Mouse (Mus musculus) right cerebral cortex, postnatal 36 days (tissue): Measurements from ENCODE around the gene Foxs1.

Experiments
- DNase-seq, 2 experiments: peaks; one replicate each; pipeline ENCODE4 v3.0.0; 2022; ENCODE audit warnings: low spot score in 2 of 2, mixed read lengths in 1 of 2

Gene Foxs1

DNA sequence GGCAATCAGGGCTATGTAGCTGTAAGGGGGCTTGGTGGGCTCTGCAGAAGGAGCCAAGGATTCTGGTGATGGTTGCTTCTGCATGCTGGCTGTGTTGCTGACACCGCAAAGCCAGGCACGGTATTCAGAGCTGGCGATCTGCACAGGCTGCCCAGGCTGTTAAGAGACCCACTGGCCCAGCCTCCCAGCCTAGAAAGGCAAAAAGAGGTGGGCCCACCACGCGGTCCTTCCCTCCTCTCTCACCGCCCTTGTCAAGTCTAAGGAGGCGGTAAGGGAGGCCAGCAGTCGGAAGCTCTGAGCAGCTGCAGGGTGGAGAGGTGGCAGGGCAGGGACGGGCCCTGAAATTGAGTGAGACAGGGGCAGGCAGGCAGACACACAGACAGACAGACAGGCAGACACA lies at the start of gene Foxs1:
Foxs1 (minus strand) TSS at position 161 of the 400 bp plus-strand sequence.
- no peak for DNase-seq

DNA sequence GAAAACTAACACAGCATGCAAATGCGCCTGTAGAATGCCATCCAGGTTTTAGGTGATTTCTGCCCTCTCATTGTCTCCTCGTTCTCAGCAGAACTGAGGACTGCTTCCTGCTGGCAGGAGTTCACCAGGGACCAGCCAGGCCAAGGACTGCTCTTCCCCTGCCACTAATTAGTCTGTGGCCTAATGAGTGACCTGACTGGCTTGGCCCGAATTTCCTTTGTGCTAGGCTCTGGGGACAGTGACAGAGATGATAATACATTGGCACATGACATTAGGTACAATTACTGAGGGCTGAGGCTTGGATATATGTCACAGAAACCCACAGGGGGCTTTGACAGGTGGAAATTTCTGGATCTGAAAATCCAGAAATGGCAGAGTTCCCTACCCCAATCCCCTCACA lies 44.0 kb upstream of the Foxs1 start:
- DNase-seq = no peak

DNA sequence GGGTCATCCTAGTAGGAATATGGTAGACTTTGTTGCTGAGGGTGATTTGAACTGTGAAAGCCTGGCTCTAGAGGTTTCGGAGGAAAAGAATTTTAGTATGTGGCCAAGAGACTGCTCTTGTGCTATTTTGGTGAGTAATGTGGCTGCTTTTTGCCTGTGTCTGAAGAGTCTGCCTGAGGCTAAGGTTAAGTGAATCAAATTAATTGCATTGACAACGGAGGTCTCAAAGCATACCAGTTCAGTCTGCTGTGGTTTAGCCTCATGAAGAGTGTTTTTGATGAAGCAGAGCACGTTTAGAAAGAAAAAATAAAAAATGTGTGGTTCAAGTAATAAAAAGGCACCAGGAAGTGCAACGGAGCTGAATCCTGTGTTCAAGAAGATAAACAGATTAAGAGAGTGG lies 32.5 kb upstream of the Foxs1 start:
- no peak for DNase-seq

DNA sequence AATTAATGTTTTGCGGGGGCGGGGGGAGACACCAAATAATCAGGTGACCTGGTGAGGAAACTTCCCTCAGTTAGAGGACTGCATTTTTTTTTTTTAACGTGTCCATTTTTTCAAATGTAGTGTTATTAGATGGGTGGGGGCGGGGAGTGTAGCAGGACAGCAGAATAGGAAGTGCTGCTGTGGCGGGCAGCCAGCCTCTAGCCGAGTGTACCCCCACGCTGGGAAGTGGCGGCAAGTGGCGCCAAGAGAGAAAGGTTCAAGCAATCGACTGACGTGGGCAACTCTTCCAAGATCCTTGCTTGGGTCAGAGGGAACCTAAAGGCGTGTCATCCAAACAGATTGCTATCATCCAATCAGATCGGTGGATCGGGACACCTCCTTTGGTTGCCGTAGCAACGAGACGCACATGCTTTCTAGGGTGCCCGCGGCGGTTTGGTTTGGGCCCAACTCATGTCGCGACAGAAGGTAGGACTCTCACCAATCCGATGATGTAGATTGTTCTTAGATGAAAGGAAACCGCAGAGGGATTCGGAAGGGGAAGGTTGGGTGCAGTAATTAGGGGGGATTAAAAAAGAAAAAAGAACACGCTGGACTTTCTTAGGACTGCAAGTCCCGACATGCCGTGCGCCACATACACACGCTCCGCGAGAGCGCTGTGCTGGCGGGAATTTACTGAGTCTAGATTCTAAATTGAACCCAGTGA lies 29.2 kb upstream of the Foxs1 start, which contains the start of gene Ttll9:
Ttll9 (plus strand) TSS at position 395 of the 703 bp plus-strand sequence.
- DNase-seq = peak; percentile 79 to 89

DNA sequence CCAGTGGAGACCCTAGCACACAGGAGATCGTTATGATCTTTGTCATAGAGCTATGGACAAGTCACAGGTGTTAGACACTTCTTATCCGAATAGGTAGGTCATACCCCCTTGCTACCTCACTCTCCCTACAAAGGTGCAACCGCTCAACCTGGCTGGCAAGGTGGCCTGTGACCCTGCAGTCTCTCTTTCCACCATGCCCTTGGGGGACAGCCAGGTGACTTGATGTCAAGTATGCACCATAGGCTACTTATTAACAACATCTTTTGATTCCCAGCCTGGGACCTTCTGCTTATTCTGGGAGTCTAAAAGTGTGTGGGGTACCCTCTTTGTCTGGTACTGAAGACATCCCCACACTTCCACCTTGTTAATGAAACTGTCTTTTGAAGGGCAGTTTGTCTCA lies 25.1 kb upstream of the Foxs1 start:
- no peak for DNase-seq

DNA sequence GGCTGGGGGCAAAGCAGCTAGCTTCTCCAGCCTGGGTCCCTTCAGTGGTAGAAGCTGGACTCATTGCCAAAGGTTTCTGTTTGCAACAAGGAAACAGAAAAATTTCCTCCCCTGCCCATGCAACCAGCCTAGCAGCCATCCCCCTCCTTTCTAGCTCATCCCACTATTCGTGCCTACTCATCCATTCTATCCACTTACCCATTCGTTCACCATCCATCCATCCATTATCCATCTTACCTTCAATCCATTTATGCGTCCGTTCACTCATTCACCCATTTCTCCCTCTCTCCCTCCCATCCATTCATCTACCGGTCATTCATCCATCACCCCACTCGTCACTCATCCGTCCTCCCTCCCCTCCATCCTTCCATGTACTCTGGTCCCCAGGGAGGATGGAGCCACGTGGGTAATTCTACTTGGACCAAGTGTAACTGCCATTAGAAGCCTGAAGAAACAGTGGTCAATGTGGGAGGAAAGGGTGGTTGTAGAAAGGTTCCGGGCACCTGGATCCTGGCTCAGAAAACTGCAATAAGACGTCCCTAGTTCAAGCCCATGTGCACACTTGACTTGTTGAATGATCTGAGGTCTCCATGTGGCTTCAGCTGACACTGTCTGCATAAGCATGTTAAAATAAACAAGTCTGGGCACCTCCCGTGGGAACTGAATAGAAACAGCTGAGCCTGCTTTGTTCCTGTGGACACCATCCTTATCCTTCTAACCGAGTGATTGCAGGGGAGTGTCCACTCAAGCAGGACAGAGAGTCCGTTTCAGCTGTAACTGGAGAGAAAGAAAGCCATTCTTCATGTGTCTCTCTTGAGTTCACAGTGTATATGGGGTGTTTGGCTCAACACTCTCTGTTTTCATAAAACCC lies 19.1 kb upstream of the Foxs1 start:
- DNase-seq = no peak

DNA sequence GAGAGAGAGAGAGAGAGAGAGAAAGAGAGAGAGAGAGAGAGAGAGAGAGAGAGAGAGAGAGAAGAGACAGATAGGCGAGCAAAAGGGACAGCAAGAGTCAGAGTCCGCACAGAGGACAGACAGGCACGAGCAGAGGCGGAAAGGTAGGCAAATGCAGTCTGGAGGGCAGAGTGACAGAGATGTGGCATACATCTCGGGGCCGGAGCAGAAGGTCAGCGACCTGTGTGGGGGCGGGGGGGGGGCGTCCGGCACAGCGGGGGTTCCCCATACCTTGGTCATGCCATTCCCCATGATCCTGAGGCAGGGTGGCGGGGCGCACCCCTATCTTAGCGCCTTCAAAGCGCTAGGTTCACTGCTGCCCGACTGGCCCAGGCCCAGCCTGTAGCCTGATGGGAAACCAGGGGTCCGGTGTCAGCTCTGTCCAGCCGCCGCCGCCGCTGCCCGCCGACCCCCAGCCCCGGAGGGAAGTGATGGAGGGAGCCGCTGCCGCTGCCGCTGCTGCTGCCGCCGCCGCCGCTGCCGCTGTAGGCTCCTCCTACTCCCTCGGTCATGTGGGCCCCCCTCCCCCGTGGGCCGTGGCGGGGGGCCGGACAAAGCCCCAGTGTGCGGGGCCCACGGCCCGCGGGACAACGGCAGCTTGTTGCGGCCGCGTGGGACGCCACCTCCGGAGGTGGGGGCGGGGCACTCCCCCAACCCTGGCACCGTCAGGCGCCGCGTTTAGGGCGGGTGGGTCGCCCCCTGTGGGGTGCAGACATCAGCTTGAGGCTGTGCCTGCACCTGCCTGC lies 18.2 kb upstream of the Foxs1 start, which contains the start of gene Dusp15:
Dusp15 (minus strand) TSS at position 634 of the 785 bp plus-strand sequence.
- peak; percentile 42 to 52 for DNase-seq

DNA sequence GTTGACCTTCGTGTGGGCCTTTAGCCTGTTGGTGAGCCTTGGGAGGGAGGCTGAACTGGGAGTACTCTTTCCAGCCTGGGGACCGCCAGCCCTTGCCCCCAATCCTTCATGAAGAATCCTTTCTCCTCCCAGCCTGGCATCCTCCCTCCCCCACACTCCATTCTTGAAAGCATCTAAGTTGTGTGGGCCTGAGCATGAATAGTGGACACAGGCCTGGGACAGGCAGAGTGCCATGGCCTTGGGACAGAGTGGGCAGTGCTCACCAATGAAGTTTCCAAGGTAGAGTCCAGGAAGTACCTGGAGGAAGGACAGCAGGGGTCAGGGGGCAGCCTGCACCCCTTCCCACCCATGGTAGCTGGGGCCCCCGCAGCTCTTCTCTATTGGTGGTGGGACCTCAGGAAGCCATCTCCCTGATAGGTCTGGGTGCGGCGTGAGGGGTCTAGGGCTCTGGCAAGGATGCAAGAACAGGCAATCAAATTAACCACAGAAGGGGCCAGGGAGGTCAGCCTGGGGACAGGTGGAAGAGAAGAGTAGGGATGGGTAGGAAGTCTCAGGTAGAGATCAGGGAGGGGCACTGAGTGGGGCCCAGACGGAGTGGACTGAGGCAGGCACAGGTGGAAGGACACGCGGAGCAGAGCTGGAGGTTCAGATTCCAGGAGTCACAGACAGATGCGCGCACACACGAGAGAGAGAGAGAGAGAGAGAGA lies 17.5 kb upstream of the Foxs1 start:
- no peak for DNase-seq

DNA sequence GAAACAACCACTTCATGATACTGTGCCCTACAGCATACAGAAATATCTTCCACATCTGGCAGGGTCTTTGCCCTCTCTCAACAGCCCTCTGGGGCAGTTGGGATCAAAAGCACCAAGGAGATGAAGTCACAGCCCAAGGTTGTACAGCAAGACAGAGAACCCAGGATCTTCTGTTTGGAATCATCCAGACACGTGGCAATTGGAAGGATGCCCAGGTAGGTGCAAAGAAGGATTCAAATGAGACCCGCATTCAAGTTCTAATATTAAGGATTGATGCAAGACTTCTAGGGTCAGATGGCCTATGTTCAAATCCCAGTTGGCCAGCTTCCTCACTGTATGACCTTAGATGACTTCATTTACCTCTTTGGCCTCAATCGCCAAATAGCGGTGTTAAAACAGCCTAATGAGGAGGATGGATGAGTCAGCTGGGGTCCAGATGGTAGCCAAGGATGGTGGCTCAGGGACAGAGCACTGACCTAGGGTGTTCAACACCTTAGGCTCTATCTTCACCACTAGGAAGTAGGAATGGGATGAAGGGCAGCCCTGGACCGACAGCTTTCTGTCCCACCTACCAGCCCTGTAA lies 15.5 kb upstream of the Foxs1 start:
- no peak for DNase-seq

DNA sequence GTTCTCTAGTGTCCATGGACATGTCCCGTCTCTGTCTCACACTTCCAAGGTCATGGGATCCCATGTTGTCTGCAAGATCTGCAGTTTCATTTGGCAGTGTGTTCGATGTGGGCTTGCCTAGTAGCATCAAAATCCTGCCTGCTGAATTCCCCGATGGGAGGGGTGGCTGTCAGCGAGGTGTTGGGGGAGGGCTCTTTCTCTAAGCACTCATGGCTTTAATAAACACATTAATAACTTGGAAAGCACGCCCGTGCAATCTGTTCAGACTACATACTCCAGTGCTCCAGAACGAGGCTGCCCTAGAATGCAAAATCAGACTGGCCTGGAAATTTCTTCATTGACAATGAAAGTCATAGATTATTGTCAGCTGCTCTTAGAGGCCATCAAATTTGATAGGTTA lies 14.1 kb upstream of the Foxs1 start:
- no peak for DNase-seq

DNA sequence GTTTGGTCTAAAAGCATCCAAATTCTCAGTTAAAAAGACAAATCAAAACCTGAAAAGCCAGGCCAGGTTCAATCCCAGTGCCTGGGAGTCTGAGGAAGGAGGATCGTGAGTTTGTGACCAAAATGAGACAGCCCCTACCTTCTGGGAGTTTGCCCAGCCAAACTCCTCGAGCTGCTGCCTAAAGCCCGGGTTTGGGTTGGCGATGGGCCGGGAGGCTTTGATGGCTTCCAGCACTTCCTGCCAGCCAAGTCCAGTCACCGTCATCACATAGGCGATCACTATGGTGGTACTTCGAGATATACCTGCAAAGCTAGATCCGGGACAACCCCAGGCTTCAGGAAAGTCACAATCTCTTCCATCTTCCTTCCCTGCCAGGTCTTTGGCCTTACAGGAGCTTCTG lies 11.0 kb upstream of the Foxs1 start:
- no peak for DNase-seq

DNA sequence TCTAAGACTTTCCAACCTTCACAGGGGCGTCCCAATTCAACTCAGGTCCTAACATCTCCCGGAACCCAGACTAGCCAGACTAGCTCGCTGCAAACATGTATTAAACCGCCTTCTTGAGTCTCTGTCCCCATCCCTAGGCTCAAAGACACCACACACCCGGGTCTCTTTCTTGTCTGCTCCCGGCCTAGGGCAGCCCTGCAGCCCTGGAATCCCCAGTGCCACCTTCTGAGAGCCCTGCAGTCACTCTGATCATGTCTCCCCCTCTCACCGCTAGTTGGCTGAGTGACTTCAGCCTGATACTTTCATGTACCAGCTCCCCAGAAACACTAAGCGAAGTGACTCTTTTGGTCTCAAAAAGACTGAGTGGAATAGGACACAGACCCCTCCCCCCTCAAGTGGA lies 10.6 kb upstream of the Foxs1 start:
- no peak for DNase-seq

DNA sequence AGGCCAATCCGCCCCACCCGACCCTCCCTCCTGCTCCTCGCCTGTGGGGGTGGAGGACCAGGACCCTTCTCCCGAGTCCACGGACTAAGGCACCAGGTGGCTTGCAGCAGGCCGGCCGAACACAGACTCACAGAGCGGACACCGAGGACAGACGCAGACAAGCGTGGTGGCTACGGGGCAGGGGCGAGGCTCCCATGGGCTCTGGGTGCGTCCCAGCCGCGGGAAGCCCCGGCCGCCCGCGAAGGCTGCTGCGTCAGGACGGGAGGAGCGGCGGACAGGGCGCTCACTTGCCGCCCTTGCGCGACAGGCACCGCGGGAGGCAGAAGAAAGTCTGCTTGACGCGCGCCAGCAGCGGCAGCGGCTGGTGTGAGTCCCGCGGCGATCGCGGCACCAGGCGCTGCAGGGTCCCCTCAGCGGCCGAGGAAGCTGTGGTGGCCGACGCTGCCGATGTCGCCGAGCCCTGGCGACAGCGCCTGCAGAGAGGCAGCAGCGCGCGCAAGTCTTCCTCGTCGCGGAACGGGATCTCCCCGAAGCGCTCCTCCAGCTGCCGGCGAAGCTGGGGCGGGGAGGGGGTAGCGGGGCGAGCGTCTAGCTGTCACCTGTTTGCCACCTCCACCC lies 10.0 kb upstream of the Foxs1 start:
- DNase-seq = no peak

DNA sequence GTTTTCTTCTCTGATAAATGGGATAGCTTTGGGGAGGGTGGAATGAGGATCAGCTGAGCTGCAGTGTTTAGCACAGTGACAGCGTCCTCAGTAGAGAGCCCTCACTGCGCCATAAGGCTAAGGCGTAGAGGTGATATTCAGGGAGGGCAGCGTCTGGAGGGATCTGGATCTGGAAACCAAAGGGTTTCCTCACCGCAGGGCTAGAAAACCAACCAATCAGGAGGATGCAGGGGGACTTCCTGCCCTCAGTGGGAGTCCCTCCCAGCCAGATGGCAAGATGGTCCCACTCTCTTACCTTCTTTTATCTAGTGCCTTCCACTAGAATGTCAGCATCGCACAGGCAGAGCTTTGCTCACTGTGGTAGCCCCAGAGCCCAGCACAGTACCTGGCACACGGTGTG lies 8.8 kb upstream of the Foxs1 start:
- no peak for DNase-seq

DNA sequence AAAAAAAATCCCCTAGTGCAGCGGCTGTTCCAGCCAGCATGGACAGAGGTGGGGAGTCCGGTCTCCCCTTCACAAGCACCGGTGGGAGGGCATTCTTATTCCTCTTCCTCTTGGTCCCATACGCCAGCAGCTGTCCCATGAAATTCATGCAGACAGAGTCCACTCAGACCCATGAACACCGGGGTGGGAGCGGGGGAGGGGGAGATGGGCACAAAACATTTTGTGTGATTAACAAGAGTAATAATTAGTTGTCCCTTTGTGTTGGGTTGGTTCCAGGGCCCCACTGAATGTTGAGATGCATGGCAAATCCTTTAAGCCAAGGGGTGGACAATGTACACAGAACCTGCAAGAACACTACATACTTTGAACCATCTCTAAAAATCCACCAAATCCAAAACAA lies 8.1 kb upstream of the Foxs1 start:
- no peak for DNase-seq

DNA sequence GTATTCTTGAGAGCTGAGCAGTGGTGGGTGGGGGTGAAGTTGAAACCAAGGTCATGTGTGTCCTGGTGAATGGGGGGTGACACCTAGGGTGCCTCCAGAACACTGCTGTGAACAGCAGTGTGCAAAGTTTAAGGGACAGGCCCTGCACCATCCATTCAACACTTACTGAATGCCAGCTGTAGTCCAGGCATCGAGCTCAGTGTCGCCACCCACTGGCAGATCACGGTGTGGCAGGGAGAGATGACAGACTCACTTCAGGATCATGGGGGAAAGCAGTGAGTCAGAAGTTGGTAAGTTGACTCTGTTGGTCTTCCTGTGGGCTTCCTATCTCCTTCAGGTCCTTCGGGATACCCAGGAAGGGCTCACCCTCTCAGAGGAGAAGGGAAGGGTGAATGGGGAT lies 6.8 kb upstream of the Foxs1 start:
- no peak for DNase-seq

DNA sequence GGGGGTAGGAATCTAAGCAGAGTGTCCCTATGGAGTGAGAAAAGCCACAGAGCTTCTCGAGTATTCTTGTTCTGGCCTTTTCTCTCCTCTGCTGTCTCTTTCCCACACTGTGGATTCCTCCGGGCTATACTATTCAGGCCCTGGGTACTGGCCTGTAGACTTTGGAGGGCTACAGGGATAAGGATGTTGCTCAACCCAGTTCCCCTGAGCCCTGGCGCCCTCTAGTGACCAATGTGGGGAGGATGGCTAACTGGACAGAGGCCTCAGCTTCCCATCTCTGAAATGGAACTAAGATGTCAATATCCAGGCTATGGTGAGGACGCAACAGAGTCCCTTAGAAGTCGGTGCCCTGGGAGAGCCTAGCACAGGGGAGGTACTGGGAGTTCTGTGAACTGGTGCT lies 606 bp upstream of the Foxs1 start:
- no peak for DNase-seq

DNA sequence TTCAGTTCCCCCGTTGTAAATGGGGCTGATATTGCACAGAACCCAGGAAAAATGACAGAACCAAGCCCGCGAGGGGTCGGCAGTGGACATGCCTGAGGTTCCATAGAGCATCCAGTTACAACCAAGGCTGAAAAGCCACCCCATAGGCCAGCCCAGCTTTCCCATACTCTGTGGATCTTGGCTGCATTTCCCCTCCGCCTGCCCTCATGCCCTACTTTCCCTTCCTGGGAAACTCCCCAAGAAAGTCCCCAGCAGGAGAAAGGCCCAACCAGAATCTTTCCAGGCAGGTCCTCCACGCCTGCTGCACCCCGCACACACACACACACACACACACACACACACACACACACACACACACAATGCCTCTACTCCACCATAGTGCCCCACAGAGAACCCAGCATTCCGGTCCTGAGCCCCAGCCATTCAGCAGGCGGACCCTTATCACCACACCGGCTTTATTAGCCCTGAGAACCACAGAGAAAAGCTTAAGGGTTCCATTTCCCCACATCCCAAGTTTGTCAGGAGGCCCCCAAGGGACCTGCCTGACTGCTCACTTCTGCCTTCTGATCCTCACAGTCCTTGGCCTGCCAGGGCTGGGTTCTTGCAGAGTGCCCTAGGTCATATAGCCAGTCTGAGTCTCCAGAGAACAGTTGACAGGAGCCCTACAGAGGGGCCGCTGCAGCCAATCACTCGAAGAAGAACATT lies 1.4 kb downstream of the Foxs1 start:
- no peak for DNase-seq

DNA sequence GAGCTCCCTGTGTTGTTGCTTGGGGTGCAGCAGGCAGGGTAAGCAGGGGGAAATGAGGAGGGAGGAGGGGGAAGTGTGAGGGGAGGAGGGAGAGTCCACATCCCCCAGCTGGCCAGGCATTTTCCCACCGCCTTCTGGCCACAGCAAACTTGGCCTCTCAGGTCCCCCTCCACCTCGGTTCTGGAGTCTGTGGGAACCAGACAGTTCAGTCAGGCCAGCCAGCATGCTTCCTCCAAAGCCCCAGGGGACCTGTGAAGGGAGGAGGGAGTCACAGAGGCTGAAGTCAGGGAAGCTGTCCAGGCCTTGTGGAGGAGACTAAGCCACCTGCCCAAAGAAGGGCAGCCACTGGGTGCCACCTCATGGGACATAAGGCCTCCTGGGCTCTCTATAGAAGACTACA lies 2.7 kb downstream of the Foxs1 start:
- no peak for DNase-seq

DNA sequence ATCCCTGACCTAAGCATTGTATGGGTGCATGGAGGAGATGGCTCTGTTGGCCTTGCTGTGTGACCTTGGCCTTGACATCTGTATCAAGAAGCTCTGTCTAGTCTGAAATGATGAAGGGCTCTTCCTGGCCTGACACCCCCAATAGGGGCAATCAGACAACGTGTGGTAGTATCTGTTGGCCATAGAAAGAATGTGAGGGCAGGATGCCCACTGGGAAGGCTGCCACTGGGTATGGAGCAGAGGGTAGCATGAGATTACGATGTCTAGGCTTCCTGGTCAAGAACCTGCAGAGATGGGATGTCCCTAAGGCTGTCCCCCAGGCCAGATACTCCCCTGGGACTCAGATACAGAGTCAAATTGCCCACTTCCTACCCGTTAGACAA lies 4.0 kb downstream of the Foxs1 start:
- DNase-seq = no peak
